Mouse (Mus musculus): ENCODE measurements around the gene Prss50. TPM values are rescaled to one million over a fixed set of nuclear protein-coding genes. Genes with fewer than 3 reads are reported as not detected.

Gene Prss50
- polyA plus RNA-seq, 1 experiment from 2014 or later, result 0.69 TPM

DNA sequence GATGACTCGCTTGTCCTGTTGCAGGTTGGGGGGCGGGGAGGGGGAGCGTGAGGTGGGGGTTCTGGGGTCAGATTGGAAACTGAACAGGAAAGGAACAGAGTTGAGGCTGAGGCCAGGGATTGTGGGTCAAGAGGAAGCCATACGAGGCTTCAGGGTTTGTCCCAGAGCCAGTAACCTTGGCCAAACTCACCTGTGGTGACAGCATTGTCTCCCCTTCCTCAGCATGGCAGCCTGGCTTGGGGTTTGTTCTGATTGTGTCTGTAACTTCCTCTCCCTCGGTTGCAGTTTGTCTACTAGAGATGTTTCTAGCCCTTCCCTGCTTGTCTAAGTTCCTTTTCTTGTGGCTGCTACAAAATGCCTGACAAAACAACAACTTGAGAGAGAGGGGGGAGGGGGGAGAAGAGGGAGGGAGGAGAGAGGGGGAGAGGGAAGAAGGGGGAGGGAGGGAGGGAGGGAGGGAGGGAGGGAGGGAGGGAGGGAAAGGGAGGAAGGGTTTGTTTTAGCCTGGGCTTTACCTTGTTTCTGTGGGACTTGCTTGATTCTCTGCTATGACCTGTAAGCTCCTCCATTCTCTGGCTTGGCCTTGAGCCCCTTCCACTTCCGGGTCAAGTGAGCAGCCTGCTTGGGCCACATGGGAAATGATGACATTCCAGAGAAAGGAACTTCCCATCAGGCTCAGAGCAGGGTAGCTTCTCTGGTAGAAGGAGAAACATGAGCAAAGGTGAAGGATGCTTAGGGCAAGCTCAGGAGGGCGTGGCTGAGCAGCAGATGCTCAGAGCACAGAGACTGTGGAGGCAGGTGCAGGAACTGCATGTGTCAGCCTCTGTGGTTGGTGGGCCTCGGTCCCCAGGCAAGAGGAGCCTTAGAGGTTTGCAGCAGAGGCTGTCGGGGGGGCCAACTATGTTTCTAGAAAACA is 29.9 kb downstream of the Prss50 start:
- no peak for ATAC-seq (replicated peaks; ENCODE audit: insufficient number of reproducible peaks, low FRiP score, low TSS enrichment, low read depth)
- WGBS, result 69% methylated on average over 9 of the region's 9 CpGs
- DNase-seq (ENCODE audit: low spot score), result no peak
- no peak overlapping the region for H3K4me3 ChIP-seq (ENCODE audit: low read depth, low read length)
- no peaks in the 10 kb centered on the region for H3K4me1 ChIP-seq (ENCODE audit: control insufficient read depth, insufficient read depth, low read length)
- H3K27ac ChIP-seq (replicated peaks; ENCODE audit: low read depth, low read length), result no peak overlapping the region
- H3K27me3 ChIP-seq (ENCODE audit: control insufficient read depth, insufficient read depth, low read length), result no peaks in the 10 kb centered on the region
- no peaks in the 10 kb centered on the region for H3K36me3 ChIP-seq (replicated peaks; ENCODE audit: control insufficient read depth, insufficient read depth, low read depth, low read length)
- no peak overlapping the region for H3K9ac ChIP-seq (replicated peaks; ENCODE audit: low read length)
- no peaks in the 10 kb centered on the region for H3K9me3 ChIP-seq (replicated peaks; ENCODE audit: control insufficient read depth, low read length)
- no peak overlapping the region for H3K4me2 ChIP-seq (ENCODE audit: low read depth, low read length)

GRCm38 (mm10) chr9:110888935-110889334 is 31.2 kb downstream of the Prss50 start:
- WGBS, result 85% methylated on average over 14 of the region's 14 CpGs

DNA sequence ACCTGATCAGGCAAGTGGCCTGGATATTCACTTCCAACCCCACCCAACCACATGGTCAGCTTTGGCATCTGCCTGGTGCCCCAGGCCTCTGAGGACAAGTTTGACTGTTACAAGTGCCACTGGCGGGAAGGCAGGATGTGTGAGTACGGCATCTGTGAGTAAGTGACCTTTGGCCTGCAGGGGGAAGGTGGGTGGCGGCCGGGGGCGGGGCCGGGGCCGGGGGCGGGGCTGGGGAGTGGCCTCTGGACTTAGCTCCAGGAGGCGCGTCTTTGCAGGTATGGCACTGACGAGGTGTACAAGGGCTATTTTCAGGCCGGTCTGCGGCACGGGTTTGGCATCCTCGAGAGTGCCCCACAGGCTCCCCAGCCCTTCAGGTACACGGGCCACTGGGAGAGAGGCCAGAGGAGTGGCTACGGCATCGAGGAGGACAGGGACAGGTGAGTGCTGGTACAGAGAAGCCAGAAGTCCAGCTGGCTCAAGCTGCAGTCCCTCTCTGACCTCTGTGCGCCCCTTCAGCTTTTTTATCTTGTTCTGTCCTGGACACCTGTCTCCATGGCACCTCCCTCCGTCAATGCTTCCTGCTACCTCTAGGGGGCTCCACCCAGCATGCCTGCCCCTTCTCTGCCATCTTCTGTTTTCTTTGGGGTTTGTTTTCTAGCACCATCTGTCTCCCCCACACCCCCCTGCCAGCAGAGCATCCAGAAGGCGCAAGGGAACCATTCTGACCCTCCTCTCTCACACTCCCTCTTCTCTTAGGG is 32.4 kb downstream of the Prss50 start:
- WGBS, result 13% methylated on average over 19 of the region's 21 CpGs
- DNase-seq (ENCODE audit: low spot score) (no peak), ATAC-seq (replicated peaks; ENCODE audit: insufficient number of reproducible peaks, low FRiP score, low TSS enrichment, low read depth) (no peak)
- no peaks in the 10 kb centered on the region for H3K36me3 ChIP-seq (replicated peaks; ENCODE audit: control insufficient read depth, insufficient read depth, low read depth, low read length)
- H3K9ac ChIP-seq (replicated peaks; ENCODE audit: low read length), result no peak overlapping the region
- no peak overlapping the region for H3K4me3 ChIP-seq (ENCODE audit: low read depth, low read length)
- H3K27ac ChIP-seq (replicated peaks; ENCODE audit: low read depth, low read length), result no peak overlapping the region
- H3K4me2 ChIP-seq (ENCODE audit: low read depth, low read length), result no peak overlapping the region
- no peaks in the 10 kb centered on the region for H3K4me1 ChIP-seq (ENCODE audit: control insufficient read depth, insufficient read depth, low read length)
- no peaks in the 10 kb centered on the region; the same call in 1 of the 2 replicates for H3K27me3 ChIP-seq (ENCODE audit: control insufficient read depth, insufficient read depth, low read length)
- no peaks in the 10 kb centered on the region for H3K9me3 ChIP-seq (replicated peaks; ENCODE audit: control insufficient read depth, low read length)

More at GRCm38 (mm10) chr9:110888935-110889334, 31.2 kb downstream of the Prss50 start:
- Histone ChIP-seq H3K27ac (replicated peaks; ENCODE audit: low read depth, low read length) (no peak overlapping the region), H3K9ac (replicated peaks; ENCODE audit: low read length) (no peak overlapping the region), H3K4me1 (ENCODE audit: control insufficient read depth, insufficient read depth, low read length) (no peaks in the 10 kb centered on the region), H3K4me3 (ENCODE audit: low read depth, low read length) (no peak overlapping the region), H3K36me3 (replicated peaks; ENCODE audit: control insufficient read depth, insufficient read depth, low read depth, low read length) (no peaks in the 10 kb centered on the region), H3K9me3 (replicated peaks; ENCODE audit: control insufficient read depth, low read length) (no peaks in the 10 kb centered on the region), H3K4me2 (ENCODE audit: low read depth, low read length) (no peak overlapping the region), H3K27me3 (ENCODE audit: control insufficient read depth, insufficient read depth, low read length) (no peaks in the 10 kb centered on the region; the same call in 1 of the 2 replicates)
- DNase-seq (ENCODE audit: low spot score) (no peak), ATAC-seq (replicated peaks; ENCODE audit: insufficient number of reproducible peaks, low FRiP score, low TSS enrichment, low read depth) (no peak)

- no peak for DNase-seq (ENCODE audit: low spot score)
- no peaks in the 10 kb centered on the region; the same call in 1 of the 2 replicates for H3K27me3 ChIP-seq (ENCODE audit: control insufficient read depth, insufficient read depth, low read length)
- no peak overlapping the region for H3K4me2 ChIP-seq (ENCODE audit: low read depth, low read length)
- H3K4me1 ChIP-seq (ENCODE audit: control insufficient read depth, insufficient read depth, low read length), result no peaks in the 10 kb centered on the region
- no peak overlapping the region for H3K27ac ChIP-seq (replicated peaks; ENCODE audit: low read depth, low read length)
- no peak for ATAC-seq (replicated peaks; ENCODE audit: insufficient number of reproducible peaks, low FRiP score, low TSS enrichment, low read depth)
- 79% methylated on average over 12 of the region's 12 CpGs for WGBS
- H3K4me3 ChIP-seq (ENCODE audit: low read depth, low read length), result no peak overlapping the region
- no peaks in the 10 kb centered on the region for H3K9me3 ChIP-seq (replicated peaks; ENCODE audit: control insufficient read depth, low read length)
- no peaks in the 10 kb centered on the region for H3K36me3 ChIP-seq (replicated peaks; ENCODE audit: control insufficient read depth, insufficient read depth, low read depth, low read length)
- H3K9ac ChIP-seq (replicated peaks; ENCODE audit: low read length), result no peak overlapping the region
These were observed 33.5 kb downstream of the Prss50 start for GRCm38 (mm10) chr9:110891077-110891828.

GRCm38 (mm10) chr9:110892552-110892951 is 34.8 kb downstream of the Prss50 start:
- Histone ChIP-seq H3K27ac (replicated peaks; ENCODE audit: low read depth, low read length) (no peak overlapping the region), H3K36me3 (replicated peaks; ENCODE audit: control insufficient read depth, insufficient read depth, low read depth, low read length) (no peaks in the 10 kb centered on the region), H3K4me3 (ENCODE audit: low read depth, low read length) (no peak overlapping the region), H3K9ac (replicated peaks; ENCODE audit: low read length) (no peak overlapping the region), H3K27me3 (ENCODE audit: control insufficient read depth, insufficient read depth, low read length) (no peaks in the 10 kb centered on the region; the same call in 1 of the 2 replicates), H3K4me2 (ENCODE audit: low read depth, low read length) (no peak overlapping the region), H3K9me3 (replicated peaks; ENCODE audit: control insufficient read depth, low read length) (no peaks in the 10 kb centered on the region), H3K4me1 (ENCODE audit: control insufficient read depth, insufficient read depth, low read length) (no peaks in the 10 kb centered on the region)
- ATAC-seq (replicated peaks; ENCODE audit: insufficient number of reproducible peaks, low FRiP score, low TSS enrichment, low read depth), result no peak
- no peak for DNase-seq (ENCODE audit: low spot score)
- 87% methylated on average over 3 of the region's 3 CpGs for WGBS

DNA sequence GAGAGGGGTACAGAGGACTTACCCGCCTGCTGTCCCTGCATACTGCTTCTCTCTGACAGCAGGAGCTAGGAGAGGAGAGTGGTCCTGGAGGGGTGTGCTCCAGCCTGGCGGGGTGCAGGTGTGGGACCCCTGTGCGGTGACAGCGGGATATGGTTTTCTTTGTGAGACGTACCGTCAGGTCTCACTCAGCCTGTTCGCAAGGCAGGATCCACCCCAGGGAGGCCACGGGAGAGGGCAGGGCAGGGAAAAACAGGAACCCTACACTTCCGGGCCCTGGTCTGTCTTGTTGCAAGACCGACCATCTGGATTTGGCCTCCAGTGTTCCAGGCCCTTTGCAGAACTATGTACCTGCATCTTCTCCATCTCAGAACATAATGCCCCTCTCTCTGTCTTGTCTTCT is 35.7 kb downstream of the Prss50 start:
- DNase-seq (ENCODE audit: low spot score) (no peak), ATAC-seq (replicated peaks; ENCODE audit: insufficient number of reproducible peaks, low FRiP score, low TSS enrichment, low read depth) (no peak)
- H3K27me3 ChIP-seq (ENCODE audit: control insufficient read depth, insufficient read depth, low read length), result no peaks in the 10 kb centered on the region; the same call in 1 of the 2 replicates
- 0 out of 2 replicates have a peak overlapping the region, but pooled peaks have one; percentile 15 for H3K9ac ChIP-seq (replicated peaks; ENCODE audit: low read length)
- H3K27ac ChIP-seq (replicated peaks; ENCODE audit: low read depth, low read length), result no peak overlapping the region
- no peaks in the 10 kb centered on the region for H3K9me3 ChIP-seq (replicated peaks; ENCODE audit: control insufficient read depth, low read length)
- H3K4me3 ChIP-seq (ENCODE audit: low read depth, low read length), result no peak overlapping the region
- H3K4me1 ChIP-seq (ENCODE audit: control insufficient read depth, insufficient read depth, low read length), result no peaks in the 10 kb centered on the region
- 61% methylated on average over 10 of the region's 10 CpGs for WGBS
- no peaks in the 10 kb centered on the region for H3K36me3 ChIP-seq (replicated peaks; ENCODE audit: control insufficient read depth, insufficient read depth, low read depth, low read length)
- H3K4me2 ChIP-seq (ENCODE audit: low read depth, low read length), result no peak overlapping the region

GRCm38 (mm10) chr9:110895507-110895906 is 37.7 kb downstream of the Prss50 start:
- H3K4me2 ChIP-seq (ENCODE audit: low read depth, low read length), result no peak overlapping the region
- H3K9ac ChIP-seq (replicated peaks; ENCODE audit: low read length), result no peak overlapping the region
- H3K36me3 ChIP-seq (replicated peaks; ENCODE audit: control insufficient read depth, insufficient read depth, low read depth, low read length), result no peaks in the 10 kb centered on the region
- H3K27ac ChIP-seq (replicated peaks; ENCODE audit: low read depth, low read length), result no peak overlapping the region
- WGBS, result 51% methylated on average over 5 of the region's 5 CpGs
- H3K4me1 ChIP-seq (ENCODE audit: control insufficient read depth, insufficient read depth, low read length), result no peaks in the 10 kb centered on the region
- H3K4me3 ChIP-seq (ENCODE audit: low read depth, low read length), result no peak overlapping the region
- ATAC-seq (replicated peaks; ENCODE audit: insufficient number of reproducible peaks, low FRiP score, low TSS enrichment, low read depth), result peak; percentile 12; the same call in 1 of the 2 replicates
- no peak for DNase-seq (ENCODE audit: low spot score)
- no peaks in the 10 kb centered on the region for H3K9me3 ChIP-seq (replicated peaks; ENCODE audit: control insufficient read depth, low read length)
- no peaks in the 10 kb centered on the region; the same call in 1 of the 2 replicates for H3K27me3 ChIP-seq (ENCODE audit: control insufficient read depth, insufficient read depth, low read length)

Data from embryonic facial prominence, embryonic 11.5 days (tissue).